Mouse (Mus musculus): Measurements from ENCODE around the gene Amh.

GRCm38 (mm10) chr10:80855749-80856073, 50.7 kb downstream of the Amh start:
- TF ChIP-seq POLR2A (IDR thresholded peaks at IDR 0.05; ENCODE audit: low read depth, low read length) (no peak), CTCF (conservative IDR thresholded peaks at IDR 0.05; ENCODE audit: insufficient read depth, insufficient read length, low read depth, low read length) (no peak)

Measured in kidney, adult 2 months (tissue).